Mouse (Mus musculus): ENCODE measurements around the gene Cdh4.

- TF ChIP-seq GATA1 (IDR thresholded peaks at IDR 0.05; ENCODE audit: borderline replicate concordance, low read length): no peak
- no peak for TF ChIP-seq FLI1 (IDR thresholded peaks at IDR 0.05; ENCODE audit: low read length)
Measured at GRCm38 (mm10) chr2:179795452-179795851, 353.2 kb downstream of the Cdh4 start.
